8 mouse cellular contexts compared by ENCODE assay signal in the genomic region with DNA sequence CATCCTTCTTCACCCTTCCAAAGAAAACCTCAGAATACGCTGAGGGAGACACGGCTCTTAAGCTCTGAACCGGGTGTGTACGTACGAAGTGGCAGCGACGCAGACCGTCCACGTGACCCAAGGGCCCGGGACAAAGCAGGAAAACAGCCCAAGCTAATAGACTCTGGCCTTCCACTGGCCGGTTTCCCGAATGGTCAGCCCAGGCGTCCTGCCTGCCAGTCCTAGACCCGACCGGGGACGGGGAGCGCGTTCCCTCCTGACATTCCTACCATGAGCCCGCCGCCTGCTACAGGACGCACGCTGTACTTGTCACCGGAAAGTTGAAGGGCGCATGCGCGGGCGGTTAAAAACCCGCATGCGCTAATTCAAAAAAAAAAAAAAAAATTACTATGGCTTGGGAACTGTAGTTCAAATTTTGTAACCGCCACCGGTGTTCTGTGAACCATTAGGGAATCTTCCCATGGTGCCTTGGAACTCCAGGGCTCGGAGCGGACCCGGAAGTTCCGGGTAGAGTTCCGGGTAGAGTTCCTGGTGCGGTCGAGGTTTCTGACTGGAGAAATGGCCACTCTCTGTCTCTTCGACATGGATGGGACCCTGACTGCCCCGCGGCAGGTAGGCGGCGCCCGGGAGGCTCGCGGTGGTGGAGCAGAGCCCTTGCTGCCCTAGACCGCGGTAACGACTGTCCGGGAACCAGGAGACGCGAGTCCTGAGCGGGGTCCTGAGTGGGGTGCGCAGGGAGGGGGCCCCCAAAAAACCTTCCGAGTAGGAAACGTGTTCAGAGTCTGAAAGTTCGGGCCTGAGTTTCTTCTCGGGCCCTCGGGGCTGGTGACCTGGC. TPM values are rescaled to one million over a fixed set of nuclear protein-coding genes. Genes with fewer than 3 reads are reported as not detected.
DNase-seq lines count a peak whose midpoint lies in the region; ATAC-seq lines count a peak whose summit lies in the region.

A gene (plus strand): TSS at position 458 of the 835 bp plus-strand sequence.
A gene (minus strand): TSS at position 496 of the 835 bp plus-strand sequence.

- H3K4me1 ChIP-seq in forebrain, embryonic 14.5 days (ENCODE audit: control insufficient read depth, insufficient read depth, low read length), result peaks cover 11% of the 10 kb centered on the region
- peaks cover 36% of the 10 kb centered on the region for H3K4me1 ChIP-seq in neural tube, embryonic 15.5 days

- no peaks in the 10 kb centered on the region for H3K27me3 ChIP-seq in forebrain, embryonic 14.5 days (replicated peaks; ENCODE audit: control insufficient read depth, insufficient read depth, low read length)
- no peaks in the 10 kb centered on the region for H3K27me3 ChIP-seq in neural tube, embryonic 15.5 days (replicated peaks)

- H3K36me3 ChIP-seq in forebrain, embryonic 14.5 days (ENCODE audit: control insufficient read depth, insufficient read depth, low read length), result peaks cover 19% of the 10 kb centered on the region
- peaks cover 14% of the 10 kb centered on the region; the same call in 1 of the 2 replicates for H3K36me3 ChIP-seq in neural tube, embryonic 15.5 days

- H3K27ac ChIP-seq in forebrain, embryonic 14.5 days (ENCODE audit: low read depth, low read length), result peak within 1 kb of the TSS; percentile 75
- peak within 1 kb of the TSS; percentile 85 for H3K27ac ChIP-seq in neural tube, embryonic 15.5 days (replicated peaks)

- peak within 1 kb of the TSS; percentile 72 for H3K4me2 ChIP-seq in forebrain, embryonic 14.5 days (ENCODE audit: low read length)
- H3K4me2 ChIP-seq in neural tube, embryonic 15.5 days, result peak within 1 kb of the TSS; percentile 96

- intact Hi-C loops in heart, postnatal 14 days (cut with DNase I), result no loop called here

- ATAC-seq in forebrain, embryonic 14.5 days, result peak; percentile 97
- peak; percentile 95 for ATAC-seq in neural tube, embryonic 15.5 days (ENCODE audit: low FRiP score)

- H3K4me3 ChIP-seq in forebrain, embryonic 14.5 days (ENCODE audit: low read depth, low read length), result peak within 1 kb of the TSS; percentile 49
- peak within 1 kb of the TSS; percentile 68 for H3K4me3 ChIP-seq in neural tube, embryonic 15.5 days (replicated peaks)

- peak within 1 kb of the TSS; percentile 64 for H3K9ac ChIP-seq in forebrain, embryonic 14.5 days (ENCODE audit: low read length)
- peak within 1 kb of the TSS; percentile 78 for H3K9ac ChIP-seq in neural tube, embryonic 15.5 days (replicated peaks)

- H3K9me3 ChIP-seq in forebrain, embryonic 14.5 days (replicated peaks; ENCODE audit: control insufficient read depth, low read length), result no peaks in the 10 kb centered on the region
- no peaks in the 10 kb centered on the region for H3K9me3 ChIP-seq in neural tube, embryonic 15.5 days (replicated peaks)

- under 1% methylated on average over 59 of the region's 59 CpGs for WGBS in forebrain, embryonic 14.5 days
- WGBS in neural tube, embryonic 15.5 days, result under 1% methylated on average over 59 of the region's 59 CpGs

- DNase-seq in ES-CJ7 (ENCODE audit: low read depth, low spot score), result peak; percentile 90
- peak; percentile 83 for DNase-seq in cerebellum, adult 11 months
- DNase-seq in forebrain, embryonic 14.5 days (ENCODE audit: low spot score), result peak; percentile 98
- peak; percentile 83 to 88 for DNase-seq in heart, postnatal 14 days
- peak; percentile 82 for DNase-seq in layer of hippocampus, adult 11-12 months (ENCODE audit: low spot score)
- DNase-seq in lung, adult 18-20 months, result peak; percentile 85 to 89
- peak; percentile 86 for DNase-seq in testis, postnatal 14 days (ENCODE audit: low spot score)

RNA-seq across cellular contexts. Expression of the first gene that starts in this region (rescaled TPM):
- 34.7 and 36.3 TPM in 2 replicates for polyA plus RNA-seq in forebrain, embryonic 14.5 days (2014; fragmentation: Nextera tagmentation; extraction: Ambion mirVana)
- total RNA-seq in heart, postnatal 14 days (2021), result 10 to 100 TPM; 30.0 to 32.2 TPM
- 38.2 and 44.6 TPM in 2 replicates for polyA plus RNA-seq in neural tube, embryonic 15.5 days (2015; fragmentation: Nextera tagmentation; extraction: Ambion mirVana)

RNA-seq across cellular contexts. Expression of the second gene that starts in this region (rescaled TPM):
- 14.8 TPM in 2 replicates for polyA plus RNA-seq in forebrain, embryonic 14.5 days (2014; fragmentation: Nextera tagmentation; extraction: Ambion mirVana)
- 10 to 100 TPM; 15.5 to 15.6 TPM for total RNA-seq in heart, postnatal 14 days (2021)
- 20.0 and 22.0 TPM in 2 replicates for polyA plus RNA-seq in neural tube, embryonic 15.5 days (2015; fragmentation: Nextera tagmentation; extraction: Ambion mirVana)

Comparison
In these comparisons a context has a peak if more than half of its experiments do, and no peak if none do; other contexts are left out.
1. Peak in every context shown above with its lines: DNase-seq, ATAC-seq, H3K4me3 ChIP-seq and H3K27ac ChIP-seq.